Mouse (Mus musculus) urinary bladder, adult 18-20 months (tissue): ENCODE results near the gene Fgfr2.
"Not testable (repeated sequence)": the region's sequence is repeated elsewhere in the genome, so short reads cannot be mapped to it uniquely, and the experiment has no call there.

Source experiments
- DNase-seq, 2 experiments: peaks; one replicate each; pipeline ENCODE4 v3.0.0; 2022; ENCODE audit warnings: low spot score in 2 of 2, mixed read lengths in 2 of 2

Gene Fgfr2

GRCm38 (mm10) chr7:132540597-132540996 is 582.6 kb downstream of the Fgfr2 start:
- DNase-seq, result no peak

- no peak for DNase-seq
Observed at GRCm38 (mm10) chr7:132529206-132529605, 593.9 kb downstream of the Fgfr2 start.

- DNase-seq, result peak in 1 of 2 experiments; percentile 15
Observed at GRCm38 (mm10) chr7:132513419-132513982, 609.6 kb downstream of the Fgfr2 start.

- no peak for DNase-seq
Observed at GRCm38 (mm10) chr7:132509110-132509509, 614.0 kb downstream of the Fgfr2 start.

- DNase-seq, result no peak
Observed at GRCm38 (mm10) chr7:132507361-132507760, 615.8 kb downstream of the Fgfr2 start.

GRCm38 (mm10) chr7:132506226-132506625 is 616.9 kb downstream of the Fgfr2 start:
- no peak for DNase-seq

GRCm38 (mm10) chr7:132502445-132502844 is 620.7 kb downstream of the Fgfr2 start:
- DNase-seq, result not testable (repeated sequence)

GRCm38 (mm10) chr7:132497142-132497541 is 626.0 kb downstream of the Fgfr2 start:
- no peak for DNase-seq

GRCm38 (mm10) chr7:132494263-132494662 is 628.9 kb downstream of the Fgfr2 start:
- DNase-seq, result no peak

- DNase-seq, result no peak
Observed at GRCm38 (mm10) chr7:132493632-132494031, 629.5 kb downstream of the Fgfr2 start.

GRCm38 (mm10) chr7:132491902-132492301 is 631.2 kb downstream of the Fgfr2 start:
- no peak for DNase-seq

- DNase-seq, result no peak
Observed at GRCm38 (mm10) chr7:132487361-132487760, 635.8 kb downstream of the Fgfr2 start.

- DNase-seq, result no peak
Observed at GRCm38 (mm10) chr7:132486403-132487178, 636.6 kb downstream of the Fgfr2 start.

GRCm38 (mm10) chr7:132484424-132484823 is 638.7 kb downstream of the Fgfr2 start:
- no peak for DNase-seq

GRCm38 (mm10) chr7:132480696-132481306 is 642.3 kb downstream of the Fgfr2 start:
- DNase-seq, result no peak

GRCm38 (mm10) chr7:132478295-132478809 is 644.8 kb downstream of the Fgfr2 start:
- no peak for DNase-seq

GRCm38 (mm10) chr7:132477753-132478152 is 645.4 kb downstream of the Fgfr2 start:
- DNase-seq, result no peak

GRCm38 (mm10) chr7:132476491-132476890 is 646.7 kb downstream of the Fgfr2 start:
- DNase-seq, result no peak

- peak; percentile 33 to 36 for DNase-seq
Observed at GRCm38 (mm10) chr7:132475069-132475468, 648.1 kb downstream of the Fgfr2 start.

- peak in 1 of 2 experiments; percentile 24 for DNase-seq
Observed at GRCm38 (mm10) chr7:132471327-132471726, 651.8 kb downstream of the Fgfr2 start.

- no peak for DNase-seq
Observed at GRCm38 (mm10) chr7:132468391-132468790, 654.8 kb downstream of the Fgfr2 start.

GRCm38 (mm10) chr7:132465897-132466296 is 657.3 kb downstream of the Fgfr2 start:
- no peak for DNase-seq

- DNase-seq, result no peak
Observed at GRCm38 (mm10) chr7:132464894-132465293, 658.3 kb downstream of the Fgfr2 start.
